8 mouse cellular contexts compared by ENCODE assay signal in genomic region chrX:162761716-162762395, GRCm38 (mm10). TPM values are rescaled to one million over a fixed set of nuclear protein-coding genes. Genes with fewer than 3 reads are reported as not detected.
A peak's percentile ranks its signal among the peaks of the same experiment; 100 is the strongest.
DNase-seq lines count a peak whose midpoint lies in the region; ATAC-seq lines count a peak whose summit lies in the region.

No protein-coding gene starts in this region.

- no peak for DNase-seq in heart, adult 11 months
- peak; percentile 30 for DNase-seq in MEL-GATA-1-ER (ENCODE audit: extremely low read depth, low read depth)
- no peak for DNase-seq in cerebellum, adult 9-11 months
- no peak for DNase-seq in thymus, postnatal 10 days (ENCODE audit: low spot score in 2 of 2)

- H3K27ac ChIP-seq in heart, embryonic 13.5 days (replicated peaks), result peak overlapping the region; percentile 99; the same call in 1 of the 2 replicates
- H3K27ac ChIP-seq in hindbrain, embryonic 12.5 days, result no peak overlapping the region
- H3K27ac ChIP-seq in liver, embryonic 16.5 days (ENCODE audit: low read length), result no peak overlapping the region

- H3K4me2 ChIP-seq in heart, embryonic 13.5 days, result peak overlapping the region; percentile 69
- H3K4me2 ChIP-seq in hindbrain, embryonic 12.5 days (replicated peaks), result peak overlapping the region; percentile 58
- peak overlapping the region; percentile 73 for H3K4me2 ChIP-seq in liver, embryonic 16.5 days (ENCODE audit: low read depth, low read length)

- no peaks in the 10 kb centered on the region for H3K9me3 ChIP-seq in heart, embryonic 13.5 days
- no peaks in the 10 kb centered on the region; the same call in 1 of the 2 replicates for H3K9me3 ChIP-seq in hindbrain, embryonic 12.5 days (replicated peaks)
- no peaks in the 10 kb centered on the region for H3K9me3 ChIP-seq in liver, embryonic 16.5 days (replicated peaks; ENCODE audit: control insufficient read depth, low read length)

- 21% methylated on average over 9 of the region's 9 CpGs for WGBS in heart, embryonic 13.5 days
- WGBS in hindbrain, embryonic 12.5 days, result 46% methylated on average over 9 of the region's 9 CpGs
- WGBS in liver, embryonic 16.5 days (ENCODE audit: insufficient replicate concordance), result 39% methylated on average over 9 of the region's 9 CpGs

- no peaks in the 10 kb centered on the region for H3K27me3 ChIP-seq in heart, embryonic 13.5 days (replicated peaks)
- no peaks in the 10 kb centered on the region for H3K27me3 ChIP-seq in hindbrain, embryonic 12.5 days
- no peaks in the 10 kb centered on the region for H3K27me3 ChIP-seq in liver, embryonic 16.5 days (ENCODE audit: control insufficient read depth, insufficient read depth, low read depth, low read length)

- H3K36me3 ChIP-seq in heart, embryonic 13.5 days, result peaks cover 19% of the 10 kb centered on the region
- H3K36me3 ChIP-seq in hindbrain, embryonic 12.5 days, result no peaks in the 10 kb centered on the region
- H3K36me3 ChIP-seq in liver, embryonic 16.5 days (ENCODE audit: control insufficient read depth, insufficient read depth), result no peaks in the 10 kb centered on the region; the same call in none of the 2 replicates

- H3K9ac ChIP-seq in heart, embryonic 13.5 days, result peak overlapping the region; percentile 93
- H3K9ac ChIP-seq in hindbrain, embryonic 12.5 days, result no peak overlapping the region
- peak overlapping the region; percentile 78 for H3K9ac ChIP-seq in liver, embryonic 16.5 days (ENCODE audit: low read depth, low read length)

- peak overlapping the region; percentile 74 for H3K4me3 ChIP-seq in heart, embryonic 13.5 days
- H3K4me3 ChIP-seq in hindbrain, embryonic 12.5 days, result peak overlapping the region; percentile 62
- peak overlapping the region; percentile 79 for H3K4me3 ChIP-seq in liver, embryonic 16.5 days (ENCODE audit: low read depth, low read length)

- ATAC-seq in heart, embryonic 13.5 days (ENCODE audit: extremely low read depth, insufficient number of reproducible peaks, low FRiP score, low TSS enrichment), result no peak
- ATAC-seq in hindbrain, embryonic 12.5 days (ENCODE audit: low FRiP score), result no peak
- ATAC-seq in liver, embryonic 16.5 days (ENCODE audit: low read depth), result no peak
- no peak for ATAC-seq in activated CD4-positive, CD25-positive, alpha-beta regulatory T cell, adult 4 months

- peaks cover 16% of the 10 kb centered on the region for H3K4me1 ChIP-seq in heart, embryonic 13.5 days
- 0 out of 2 replicates have a peak, but pooled peaks cover 5% of the 10 kb centered on the region for H3K4me1 ChIP-seq in hindbrain, embryonic 12.5 days
- H3K4me1 ChIP-seq in liver, embryonic 16.5 days (ENCODE audit: control insufficient read depth, low read depth, low read length), result peaks cover 7% of the 10 kb centered on the region

RNA-seq across cellular contexts. Expression of gene Rbbp7, which starts 1.7 kb away (rescaled TPM):
- polyA plus RNA-seq in heart, embryonic 13.5 days (2015; fragmentation: Nextera tagmentation; extraction: Ambion mirVana), result 383 and 413 TPM in 2 replicates
- 283 and 286 TPM in 2 replicates for polyA plus RNA-seq in hindbrain, embryonic 12.5 days (2016; fragmentation: Nextera tagmentation; extraction: Ambion mirVana)
- 354 and 355 TPM in 2 replicates for polyA plus RNA-seq in liver, embryonic 16.5 days (2015; fragmentation: Nextera tagmentation; extraction: Ambion mirVana)
- polyA plus RNA-seq in activated CD4-positive, CD25-positive, alpha-beta regulatory T cell, adult 4 months (2017; shearing (Covaris generic)), result 100 to 1,000 TPM; 173 to 192 TPM
